Mouse (Mus musculus) E14TG2a.4 (cell line): ENCODE measurements at regions not wholly inside any gene's neighbourhood (a gene's known extent, or its start where the extent isn't known, plus 50 kb on each side); places are given as distances from the start of the nearest gene placed in this dataset.

Experiments used
- H3K27me3 ChIP-seq: 2 replicates; pipeline ENCODE4 v1.6.1; 2014; ENCODE audit warnings: low read length, control low read depth; ENCODE audit not compliant: insufficient read depth
- H3K36me3 ChIP-seq: 2 replicates; pipeline ENCODE4 v1.6.1; 2014; ENCODE audit warnings: low read length, control low read depth; ENCODE audit not compliant: insufficient read depth
- H3K4me1 ChIP-seq: replicated peaks from 2 replicates; pipeline ENCODE4 v1.6.1; 2014; ENCODE audit warnings: low read depth, low read length, control low read depth
- H3K4me3 ChIP-seq: replicated peaks from 2 replicates; pipeline ENCODE4 v1.5.1; 2014; ENCODE audit warnings: mild to moderate bottlenecking, low read length
- H3K9me3 ChIP-seq: 2 replicates; pipeline ENCODE4 v1.6.1; 2014; ENCODE audit warnings: low read length, control low read depth
- CTCF ChIP-seq: conservative IDR thresholded peaks from 2 replicates; pipeline ENCODE4 v1.5.1; 2014; ENCODE audit warnings: low read length
- NANOG ChIP-seq: IDR thresholded peaks from 2 replicates; pipeline ENCODE4 v1.6.1; 2014; ENCODE audit warnings: borderline replicate concordance, low read length, mixed read lengths
- POU5F1 ChIP-seq: IDR thresholded peaks from 2 replicates; pipeline ENCODE4 v1.6.1; 2014; ENCODE audit warnings: low read length, borderline replicate concordance

- TF ChIP-seq NANOG (no peak), CTCF (no peak), POU5F1 (no peak)
- no peaks in the 10 kb centered on the region for H3K36me3 ChIP-seq
- H3K27me3 ChIP-seq = no peaks in the 10 kb centered on the region
- H3K9me3 ChIP-seq = no peaks in the 10 kb centered on the region
- H3K4me3 ChIP-seq = no peak overlapping the region
- H3K4me1 ChIP-seq = no peaks in the 10 kb centered on the region
These were observed 84.8 kb upstream of the Gm47985 start for GRCm38 (mm10) chr1:151097506-151097905.

DNA sequence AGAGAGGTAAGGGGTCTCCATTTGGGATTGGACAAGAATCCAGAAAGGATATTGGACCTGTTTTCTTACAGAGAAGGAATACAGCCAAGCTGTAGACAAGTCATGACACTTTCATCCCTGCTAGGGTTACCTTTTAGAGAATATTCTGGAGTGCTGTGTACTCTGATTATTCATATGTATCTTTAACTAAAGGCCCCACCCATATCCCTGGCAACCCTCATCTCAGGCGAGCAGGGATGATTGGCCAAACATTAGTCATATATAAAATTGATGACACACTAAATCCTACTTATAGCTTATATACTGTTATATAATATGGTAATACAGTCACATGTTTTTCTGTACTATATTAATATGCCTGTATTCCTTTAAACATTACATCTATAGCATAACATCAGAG lies 83.6 kb upstream of the Gm47985 start:
- Histone ChIP-seq H3K9me3 (no peaks in the 10 kb centered on the region), H3K36me3 (no peaks in the 10 kb centered on the region), H3K27me3 (no peaks in the 10 kb centered on the region), H3K4me1 (no peaks in the 10 kb centered on the region), H3K4me3 (no peak overlapping the region)
- no peak for TF ChIP-seq CTCF
- no peak for TF ChIP-seq NANOG
- no peak for TF ChIP-seq POU5F1

DNA sequence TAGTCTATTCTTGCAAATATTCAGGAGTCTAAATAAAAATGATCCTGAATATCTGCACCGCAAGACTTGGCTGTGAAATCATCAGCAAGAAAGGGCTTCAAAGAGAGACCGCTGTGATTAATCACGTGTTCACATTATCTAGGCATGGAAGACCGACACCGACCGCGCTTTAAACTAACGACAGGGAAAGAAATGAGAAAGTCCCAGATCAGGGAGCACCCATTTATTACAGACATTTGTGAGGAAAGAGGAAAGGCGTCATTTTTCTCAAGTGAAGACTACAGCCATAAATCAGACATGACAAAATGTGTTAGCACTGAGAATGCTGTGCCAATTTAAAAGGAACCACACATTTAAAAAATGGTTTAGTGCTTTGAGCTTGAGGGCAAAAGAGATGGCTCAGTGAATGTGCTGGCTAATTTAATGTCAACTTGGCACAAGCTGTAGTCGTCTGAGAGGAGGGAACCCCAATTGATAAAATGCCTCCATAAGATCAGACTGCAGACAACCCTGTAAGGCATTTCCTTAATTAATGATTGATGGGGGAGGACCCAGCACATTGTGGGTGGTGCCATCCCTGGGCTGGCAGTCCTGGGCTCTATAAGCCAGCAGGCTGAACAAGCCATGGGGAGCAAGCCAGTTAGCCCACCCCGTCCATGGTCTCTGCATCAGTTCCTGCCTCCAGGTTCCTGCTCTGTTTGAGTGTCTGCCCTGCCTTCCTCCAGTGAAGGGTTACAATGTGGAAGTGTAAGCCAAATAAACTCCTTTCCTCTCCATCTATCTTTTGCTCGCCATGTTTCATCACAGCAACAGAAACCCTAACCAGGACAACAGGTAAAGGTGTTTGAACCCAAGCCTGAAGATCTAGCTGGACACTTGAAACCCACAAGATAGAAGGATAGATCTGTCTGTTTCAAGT lies 81.5 kb upstream of the Gm47985 start:
- Histone ChIP-seq H3K4me3 (no peak overlapping the region), H3K4me1 (no peaks in the 10 kb centered on the region), H3K36me3 (no peaks in the 10 kb centered on the region), H3K9me3 (no peaks in the 10 kb centered on the region), H3K27me3 (no peaks in the 10 kb centered on the region)
- TF ChIP-seq POU5F1 = no peak

GRCm38 (mm10) chr1:151101516-151101915 lies 80.8 kb upstream of the Gm47985 start:
- Histone ChIP-seq H3K27me3 (no peaks in the 10 kb centered on the region), H3K36me3 (no peaks in the 10 kb centered on the region), H3K4me3 (no peak overlapping the region), H3K9me3 (no peaks in the 10 kb centered on the region), H3K4me1 (no peaks in the 10 kb centered on the region)
- no peak for TF ChIP-seq NANOG
- TF ChIP-seq CTCF = no peak

GRCm38 (mm10) chr1:151102061-151102460 lies 80.3 kb upstream of the Gm47985 start:
- H3K9me3 ChIP-seq = no peaks in the 10 kb centered on the region
- no peak overlapping the region for H3K4me3 ChIP-seq
- no peaks in the 10 kb centered on the region for H3K36me3 ChIP-seq
- H3K4me1 ChIP-seq = no peaks in the 10 kb centered on the region
- H3K27me3 ChIP-seq = no peaks in the 10 kb centered on the region
- no peak for TF ChIP-seq CTCF
- TF ChIP-seq POU5F1 = no peak
- no peak for TF ChIP-seq NANOG

DNA sequence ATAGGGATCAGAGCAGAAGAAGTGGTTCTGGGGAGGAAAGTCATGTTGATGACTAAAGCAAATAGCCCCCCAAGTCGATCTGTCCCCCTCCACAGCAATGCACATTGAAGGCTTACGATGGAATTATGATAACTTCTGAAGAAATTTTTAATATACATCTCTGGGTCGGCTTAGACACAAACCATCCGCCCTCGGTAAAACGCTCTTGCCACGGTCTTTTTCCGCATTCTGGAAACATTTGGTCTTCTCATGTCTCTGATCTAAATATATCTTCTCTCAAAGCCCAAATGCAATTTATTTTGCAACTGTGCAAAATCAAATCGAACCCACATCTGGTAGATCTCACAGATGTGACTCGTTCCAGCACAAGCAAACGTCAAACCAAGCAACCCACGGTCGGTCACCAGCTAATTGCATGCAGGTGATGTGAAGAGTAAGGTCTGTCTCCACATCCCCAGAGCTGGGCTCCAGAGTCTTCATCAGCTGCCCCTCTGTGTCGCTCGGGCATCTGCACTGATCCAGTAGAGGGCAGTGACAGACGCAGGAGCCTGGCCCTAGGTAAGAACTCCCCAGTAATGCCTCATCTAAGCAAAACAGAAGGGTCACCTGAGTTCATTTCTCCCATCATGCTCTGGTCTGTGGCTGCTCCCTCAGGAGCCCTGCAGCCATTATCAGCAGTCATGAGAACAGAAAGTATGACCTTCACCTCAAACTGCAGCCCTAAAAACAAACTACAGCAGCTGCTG lies 79.5 kb upstream of the Gm47985 start:
- H3K9me3 ChIP-seq = no peaks in the 10 kb centered on the region
- no peak overlapping the region for H3K4me3 ChIP-seq
- H3K27me3 ChIP-seq = no peaks in the 10 kb centered on the region
- no peak for TF ChIP-seq CTCF
- no peak for TF ChIP-seq NANOG
- no peak for TF ChIP-seq POU5F1
- no peaks in the 10 kb centered on the region for H3K36me3 ChIP-seq
- no peaks in the 10 kb centered on the region for H3K4me1 ChIP-seq

- no peak for TF ChIP-seq CTCF
- no peaks in the 10 kb centered on the region for H3K4me1 ChIP-seq
These were observed 78.8 kb upstream of the Gm47985 start for GRCm38 (mm10) chr1:151103522-151104037.

GRCm38 (mm10) chr1:151104346-151104745 lies 78.0 kb upstream of the Gm47985 start:
- Histone ChIP-seq H3K4me3 (no peak overlapping the region), H3K4me1 (no peaks in the 10 kb centered on the region), H3K9me3 (no peaks in the 10 kb centered on the region), H3K27me3 (no peaks in the 10 kb centered on the region), H3K36me3 (no peaks in the 10 kb centered on the region)
- TF ChIP-seq NANOG = no peak
- TF ChIP-seq CTCF = no peak
- TF ChIP-seq POU5F1 = no peak

More at GRCm38 (mm10) chr1:151103522-151104037, 78.8 kb upstream of the Gm47985 start:
- Histone ChIP-seq H3K36me3 (no peaks in the 10 kb centered on the region), H3K4me3 (no peak overlapping the region), H3K9me3 (no peaks in the 10 kb centered on the region), H3K27me3 (no peaks in the 10 kb centered on the region)

DNA sequence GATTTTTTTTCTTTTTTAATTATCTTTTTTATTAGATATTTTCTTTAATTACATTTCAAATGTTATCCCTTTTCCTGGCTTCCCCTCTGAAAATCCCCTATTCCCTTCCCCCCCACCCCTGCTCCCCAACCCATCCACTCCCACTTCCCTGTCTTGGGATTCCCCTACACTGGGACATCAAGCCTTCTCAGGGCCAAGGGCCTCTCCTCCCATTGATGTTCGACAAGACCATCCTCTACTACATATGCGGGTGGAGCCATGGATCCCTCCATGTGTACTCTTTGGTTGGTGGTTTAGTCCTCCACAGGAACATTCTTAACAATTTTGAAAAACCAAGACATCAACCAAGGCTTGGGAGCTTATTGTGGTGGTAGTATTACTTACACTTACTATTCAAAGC lies 77.5 kb upstream of the Gm47985 start:
- H3K4me1 ChIP-seq = peaks cover under 1% of the 10 kb centered on the region; the same call in 1 of the 2 replicates
- TF ChIP-seq POU5F1 (no peak), CTCF (no peak), NANOG (no peak)
- no peak overlapping the region for H3K4me3 ChIP-seq
- no peaks in the 10 kb centered on the region for H3K9me3 ChIP-seq
- no peaks in the 10 kb centered on the region for H3K27me3 ChIP-seq
- no peaks in the 10 kb centered on the region for H3K36me3 ChIP-seq
